Mouse (Mus musculus) lung, adult 2 months (tissue): ENCODE data around the gene Thbs2.

Experiments used
- CTCF ChIP-seq: fragments of 200-500 bp; IDR thresholded peaks from 2 replicates; pipeline ENCODE4 v1.5.1; 2011; ENCODE audit warnings: mild to moderate bottlenecking, low read length, control low read depth; ENCODE audit not compliant: insufficient read depth
- POLR2A ChIP-seq: fragments of 200-500 bp; IDR thresholded peaks from 2 replicates; pipeline ENCODE4 v1.6.1; 2011; ENCODE audit warnings: low read depth, mild to moderate bottlenecking, control low read depth, low read length, borderline replicate concordance; ENCODE audit errors: extremely low read depth

DNA sequence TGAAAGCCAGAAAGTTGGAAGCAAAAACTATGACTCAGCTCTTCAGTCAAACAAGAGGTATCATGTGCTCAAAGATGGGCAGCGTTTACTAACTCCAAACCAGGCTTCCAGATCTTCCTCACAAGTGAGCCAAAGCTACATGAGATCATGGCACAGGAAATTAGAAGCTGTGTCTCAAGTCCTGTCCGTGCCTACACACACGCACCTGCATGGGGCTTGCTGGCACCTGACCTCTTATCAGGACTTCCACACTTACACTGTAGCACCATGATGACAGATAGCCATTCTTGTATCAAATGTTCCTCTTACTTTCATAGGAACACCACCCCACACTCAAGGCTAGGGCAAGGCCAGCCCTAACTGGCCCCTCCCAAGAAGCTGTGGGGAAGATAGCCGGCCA lies 12.0 kb upstream of the Thbs2 start:
- no peak for TF ChIP-seq CTCF
- no peak for TF ChIP-seq POLR2A
